Mouse (Mus musculus) stomach, embryonic 14.5 days (tissue): Measurements from ENCODE around the gene Rassf3. TPM values are rescaled to one million over a fixed set of nuclear protein-coding genes. Genes with fewer than 3 reads are reported as not detected.

Experiments
- ATAC-seq: fragments of 200-750 bp; cut with Nextera tagmentation; 2 replicates; pipeline ENCODE4 v1.8.0; 2017; ENCODE audit warnings: low read depth, moderate TSS enrichment; ENCODE audit not compliant: insufficient number of reproducible peaks, insufficient read depth, low FRiP score
- H3K27ac ChIP-seq: fragments of 300-500 bp; sonication (generic); 2 replicates; pipeline ENCODE4 v1.5.1; 2014; ENCODE audit warnings: mild to moderate bottlenecking, low read length, moderate library complexity, mixed read lengths
- H3K27me3 ChIP-seq: fragments of 300-500 bp; sonication (generic); 2 replicates; pipeline ENCODE4 v1.6.1; 2014; ENCODE audit warnings: low read length, control low read depth, mixed read lengths; ENCODE audit not compliant: control insufficient read depth, insufficient read depth
- H3K36me3 ChIP-seq: fragments of 300-500 bp; sonication (generic); 2 replicates; pipeline ENCODE4 v1.6.1; 2014; ENCODE audit warnings: mild to moderate bottlenecking, control low read depth, low read length, moderate library complexity, mixed read lengths; ENCODE audit not compliant: control insufficient read depth, insufficient read depth
- H3K4me1 ChIP-seq: fragments of 300-500 bp; sonication (generic); 2 replicates; pipeline ENCODE4 v1.6.1; 2014; ENCODE audit warnings: low read length, control low read depth, mixed read lengths; ENCODE audit not compliant: control insufficient read depth, insufficient read depth
- H3K4me2 ChIP-seq: fragments of 300-500 bp; sonication (generic); replicated peaks from 2 replicates; pipeline ENCODE4 v1.6.1; 2014; ENCODE audit warnings: low read depth, low read length, control low read depth
- H3K4me3 ChIP-seq: fragments of 300-500 bp; sonication (generic); 2 replicates; pipeline ENCODE4 v1.5.1; 2014; ENCODE audit warnings: low read depth, low read length, control low read depth
- H3K9ac ChIP-seq: fragments of 300-500 bp; sonication (generic); replicated peaks from 2 replicates; pipeline ENCODE4 v1.6.1; 2014; ENCODE audit warnings: low read depth, mild to moderate bottlenecking, control low read depth, low read length, moderate library complexity, mixed read lengths
- H3K9me3 ChIP-seq: fragments of 300-500 bp; sonication (generic); 2 replicates; pipeline ENCODE4 v1.6.1; 2016; ENCODE audit warnings: low read depth, low read length, control low read depth; ENCODE audit not compliant: control insufficient read depth
- WGBS: fragments of 180-500 bp; shearing (Covaris S2); extraction: QIAGEN DNeasy Blood & Tissue Kit; methylation state at CpG from one replicate; pipeline ENCODE4 v1.1.7; 2014; 5-methylcytosine and 5-hydroxymethylcytosine counted together
- polyA plus RNA-seq: library from polyadenylated mRNA; unstranded; fragments of >200 nt; fragmentation: Nextera tagmentation; extraction: Ambion mirVana; gene quantifications from 2 replicates; pipeline ENCODE4 v1.2.1, GENCODE M21; 2014

Rassf3 gene
- polyA plus RNA-seq, 1 experiment from 2014 or later = 19.4 TPM

DNA sequence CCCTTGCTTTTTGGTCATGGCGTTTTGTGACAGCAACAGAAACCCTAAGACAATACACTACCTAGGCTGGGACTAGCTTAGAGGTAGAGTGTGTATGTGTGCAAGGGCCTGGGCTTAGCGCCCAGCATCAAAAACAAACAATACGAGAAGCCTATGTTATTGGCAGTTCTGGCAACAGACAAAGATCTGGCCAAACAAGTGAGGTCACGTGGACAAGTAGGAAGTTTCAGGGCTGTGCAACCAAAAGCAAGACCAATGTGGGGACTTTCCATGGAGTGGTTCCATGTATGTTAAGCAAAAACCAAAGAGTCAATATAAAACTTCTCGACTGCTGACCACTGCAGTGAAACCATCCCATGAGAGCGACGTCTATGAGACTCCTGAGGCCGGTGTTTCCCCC is 30.3 kb downstream of the Rassf3 start:
- ATAC-seq = no peak
- no peak overlapping the region for H3K4me2 ChIP-seq
- 81% methylated on average over 8 of the region's 8 CpGs for WGBS
- no peak overlapping the region for H3K4me3 ChIP-seq
- no peaks in the 10 kb centered on the region for H3K27me3 ChIP-seq
- no peak overlapping the region for H3K9ac ChIP-seq
- no peak overlapping the region for H3K27ac ChIP-seq
- no peaks in the 10 kb centered on the region for H3K9me3 ChIP-seq
- H3K4me1 ChIP-seq = peaks cover 20% of the 10 kb centered on the region; the same call in 1 of the 2 replicates
- no peaks in the 10 kb centered on the region for H3K36me3 ChIP-seq

DNA sequence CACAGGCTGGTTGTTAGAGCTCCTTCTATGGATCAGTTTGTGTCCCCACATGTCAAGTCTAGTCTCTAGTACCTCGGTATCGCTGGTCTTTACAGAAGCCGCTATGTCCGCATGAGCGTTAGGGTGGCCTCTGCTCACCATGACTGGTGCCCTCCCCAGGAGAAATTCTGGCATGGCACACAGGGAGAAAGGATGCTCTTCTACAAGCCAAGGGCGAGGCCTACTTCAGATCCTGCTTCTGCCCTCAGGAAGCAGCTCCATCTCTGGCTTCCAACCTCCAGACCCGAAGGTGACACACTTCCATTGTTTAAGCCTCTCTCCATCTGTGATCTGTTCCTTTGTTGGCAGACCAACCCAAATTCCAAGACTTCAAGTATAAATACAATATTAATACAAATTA is 31.9 kb downstream of the Rassf3 start:
- Histone ChIP-seq H3K27me3 (no peaks in the 10 kb centered on the region), H3K9me3 (no peaks in the 10 kb centered on the region), H3K4me3 (no peak overlapping the region), H3K27ac (no peak overlapping the region), H3K36me3 (no peaks in the 10 kb centered on the region), H3K4me2 (no peak overlapping the region), H3K4me1 (peaks cover 28% of the 10 kb centered on the region; the same call in 1 of the 2 replicates), H3K9ac (no peak overlapping the region)
- WGBS = 85% methylated on average over 7 of the region's 7 CpGs
- no peak for ATAC-seq

DNA sequence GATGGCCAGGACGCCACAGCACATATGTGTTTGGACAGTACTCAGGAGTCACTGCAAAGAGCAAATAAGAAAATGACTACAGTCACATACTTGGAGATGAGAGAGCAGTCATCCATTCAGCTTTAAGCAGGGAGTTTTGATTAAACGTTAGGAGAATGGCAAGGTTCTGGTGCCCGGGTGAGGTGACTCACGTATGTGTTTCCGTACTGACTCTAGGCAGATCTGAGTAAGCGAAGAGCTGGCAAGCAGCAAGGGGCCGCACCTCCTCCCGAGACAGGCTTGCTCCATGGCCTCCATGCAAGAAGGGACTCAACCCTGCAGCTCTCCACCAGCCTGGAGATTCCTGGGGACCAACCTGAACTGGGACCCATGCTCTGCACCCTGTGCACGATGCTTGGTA is 32.4 kb downstream of the Rassf3 start:
- no peak for ATAC-seq
- H3K4me2 ChIP-seq = no peak overlapping the region
- H3K4me1 ChIP-seq = peaks cover 28% of the 10 kb centered on the region; the same call in 1 of the 2 replicates
- no peaks in the 10 kb centered on the region for H3K9me3 ChIP-seq
- no peak overlapping the region for H3K27ac ChIP-seq
- no peaks in the 10 kb centered on the region for H3K27me3 ChIP-seq
- H3K4me3 ChIP-seq = no peak overlapping the region
- no peak overlapping the region for H3K9ac ChIP-seq
- 84% methylated on average over 9 of the region's 9 CpGs for WGBS
- no peaks in the 10 kb centered on the region for H3K36me3 ChIP-seq

GRCm38 (mm10) chr10:121439310-121439731 is 36.8 kb downstream of the Rassf3 start:
- ATAC-seq = no peak
- no peaks in the 10 kb centered on the region for H3K27me3 ChIP-seq
- H3K4me2 ChIP-seq = no peak overlapping the region
- peaks cover 39% of the 10 kb centered on the region for H3K4me1 ChIP-seq
- no peaks in the 10 kb centered on the region for H3K9me3 ChIP-seq
- 74% methylated on average over 12 of the region's 12 CpGs for WGBS
- H3K36me3 ChIP-seq = no peaks in the 10 kb centered on the region
- H3K27ac ChIP-seq = no peak overlapping the region
- H3K4me3 ChIP-seq = no peak overlapping the region
- H3K9ac ChIP-seq = no peak overlapping the region

- no peak overlapping the region for H3K27ac ChIP-seq
- H3K4me2 ChIP-seq = no peak overlapping the region
- no peaks in the 10 kb centered on the region for H3K9me3 ChIP-seq
- no peaks in the 10 kb centered on the region for H3K27me3 ChIP-seq
- no peaks in the 10 kb centered on the region for H3K36me3 ChIP-seq
- H3K9ac ChIP-seq = no peak overlapping the region
- WGBS = 58% methylated on average over 8 of the region's 8 CpGs
- no peak overlapping the region for H3K4me3 ChIP-seq
- ATAC-seq = no peak
- peaks cover 46% of the 10 kb centered on the region for H3K4me1 ChIP-seq
Measured at GRCm38 (mm10) chr10:121438109-121438508, 38.0 kb downstream of the Rassf3 start.

- Histone ChIP-seq H3K36me3 (no peaks in the 10 kb centered on the region), H3K27me3 (no peaks in the 10 kb centered on the region), H3K4me3 (no peak overlapping the region), H3K4me1 (peaks cover 55% of the 10 kb centered on the region), H3K4me2 (no peak overlapping the region), H3K27ac (peak overlapping the region; percentile 23; the same call in 1 of the 2 replicates), H3K9me3 (no peaks in the 10 kb centered on the region), H3K9ac (no peak overlapping the region)
- no peak for ATAC-seq
- WGBS = 23% methylated on average over 4 of the region's 4 CpGs
Measured at GRCm38 (mm10) chr10:121436693-121437092, 39.5 kb downstream of the Rassf3 start.

DNA sequence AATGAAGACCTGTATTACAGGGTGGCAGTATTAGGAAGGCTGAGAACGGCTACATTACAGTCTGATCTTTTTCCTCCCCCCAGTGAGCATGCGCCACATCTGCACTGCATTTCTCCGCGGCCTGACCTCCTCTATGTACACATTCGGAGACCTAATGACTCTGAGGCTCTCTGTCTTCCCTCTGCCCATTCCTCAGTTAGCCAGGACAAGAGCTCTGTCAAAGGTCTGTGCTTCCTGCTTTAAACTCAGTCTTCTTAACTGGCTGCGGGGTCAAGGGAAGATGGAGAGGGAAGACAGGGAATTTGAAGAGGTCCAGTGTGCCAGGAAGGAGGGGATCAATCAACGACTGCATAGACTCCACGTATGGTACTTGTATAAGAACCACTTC is 39.9 kb downstream of the Rassf3 start:
- H3K4me2 ChIP-seq = peak overlapping the region; percentile 22; the same call in 1 of the 2 replicates
- no peaks in the 10 kb centered on the region for H3K36me3 ChIP-seq
- H3K4me3 ChIP-seq = no peak overlapping the region
- H3K27ac ChIP-seq = peak overlapping the region; percentile 23; the same call in 1 of the 2 replicates
- H3K27me3 ChIP-seq = no peaks in the 10 kb centered on the region
- 2% methylated on average over 8 of the region's 8 CpGs for WGBS
- no peak overlapping the region for H3K9ac ChIP-seq
- peaks cover 56% of the 10 kb centered on the region for H3K4me1 ChIP-seq
- H3K9me3 ChIP-seq = no peaks in the 10 kb centered on the region
- ATAC-seq = no peak

- H3K36me3 ChIP-seq = no peaks in the 10 kb centered on the region
- H3K4me2 ChIP-seq = peak overlapping the region; percentile 22
- H3K4me3 ChIP-seq = no peak overlapping the region
- peaks cover 59% of the 10 kb centered on the region for H3K4me1 ChIP-seq
- H3K9me3 ChIP-seq = no peaks in the 10 kb centered on the region
- no peak overlapping the region for H3K9ac ChIP-seq
- H3K27ac ChIP-seq = peak overlapping the region; percentile 23; the same call in 1 of the 2 replicates
- ATAC-seq = no peak
- WGBS = 47% methylated on average over 28 of the region's 28 CpGs
- H3K27me3 ChIP-seq = no peaks in the 10 kb centered on the region
Measured at GRCm38 (mm10) chr10:121435546-121436257, 40.4 kb downstream of the Rassf3 start.
